Mouse (Mus musculus) heart, embryonic 14.5 days (tissue): ENCODE data around the gene Frmd7. TPM values are rescaled to one million over a fixed set of nuclear protein-coding genes. Genes with fewer than 3 reads are reported as not detected.

Source experiments
- ATAC-seq: fragments of 200-750 bp; cut with Nextera tagmentation; 2 replicates; pipeline ENCODE4 v1.8.0; 2017; ENCODE audit warnings: low read depth, moderate TSS enrichment; ENCODE audit not compliant: insufficient number of reproducible peaks, insufficient read depth, low FRiP score
- H3K27ac ChIP-seq, 2 experiments: fragments of 200-500 bp in 1 of 2; fragments of 300-500 bp in 1 of 2; sonication (generic) in 1 of 2; replicated peaks in 1 of 2; 2 replicates each; pipeline ENCODE4 v1.5.1; 2012 to 2014; ENCODE audit warnings: low read depth in 2 of 2, low read length in 2 of 2, control low read depth in 1 of 2, mild to moderate bottlenecking in 1 of 2, mixed read lengths in 1 of 2; ENCODE audit not compliant: control insufficient read depth in 1 of 2, insufficient read depth in 1 of 2
- H3K27me3 ChIP-seq: fragments of 300-500 bp; sonication (generic); 2 replicates; pipeline ENCODE4 v1.6.1; 2014; ENCODE audit warnings: mild to moderate bottlenecking, low read length, control low read depth; ENCODE audit not compliant: control insufficient read depth, insufficient read depth
- H3K36me3 ChIP-seq: fragments of 300-500 bp; sonication (generic); 2 replicates; pipeline ENCODE4 v1.6.1; 2014; ENCODE audit warnings: mild to moderate bottlenecking, control low read depth, low read length, mixed read lengths; ENCODE audit not compliant: control insufficient read depth, insufficient read depth
- H3K4me1 ChIP-seq, 2 experiments: fragments of 200-500 bp in 1 of 2; fragments of 300-500 bp in 1 of 2; sonication (generic) in 1 of 2; 2 replicates each; pipeline ENCODE4 v1.6.1; 2012 to 2014; ENCODE audit warnings: low read length in 2 of 2, control low read depth in 1 of 2, mixed read lengths in 1 of 2; ENCODE audit not compliant: control insufficient read depth in 2 of 2, insufficient read depth in 2 of 2
- H3K4me2 ChIP-seq: fragments of 300-500 bp; sonication (generic); 2 replicates; pipeline ENCODE4 v1.6.1; 2014; ENCODE audit warnings: mild to moderate bottlenecking, low read length
- H3K4me3 ChIP-seq, 2 experiments: fragments of 200-500 bp in 1 of 2; fragments of 300-500 bp in 1 of 2; sonication (generic) in 1 of 2; 2 replicates each; pipeline ENCODE4 v1.5.1; 2012 to 2014; ENCODE audit warnings: low read length in 2 of 2, mild to moderate bottlenecking in 2 of 2, control low read depth in 1 of 2, low read depth in 1 of 2, moderate library complexity in 1 of 2; ENCODE audit not compliant: control insufficient read depth in 1 of 2, insufficient read depth in 1 of 2
- H3K9ac ChIP-seq: fragments of 300-500 bp; sonication (generic); 2 replicates; pipeline ENCODE4 v1.6.1; 2014; ENCODE audit warnings: mild to moderate bottlenecking, low read length
- H3K9me3 ChIP-seq: fragments of 300-500 bp; sonication (generic); 2 replicates; pipeline ENCODE4 v1.6.1; 2016; ENCODE audit warnings: low read length, control low read depth; ENCODE audit not compliant: control insufficient read depth
- WGBS: fragments of 180-500 bp; shearing (Covaris S2); extraction: QIAGEN DNeasy Blood & Tissue Kit; methylation state at CpG from one replicate; pipeline ENCODE4 v1.1.7; 2014; 5-methylcytosine and 5-hydroxymethylcytosine counted together
- polyA plus RNA-seq: library from polyadenylated mRNA; unstranded; fragments of >200 nt; fragmentation: Nextera tagmentation; extraction: Ambion mirVana; gene quantifications from 2 replicates; pipeline ENCODE4 v1.2.1, GENCODE M21; 2014

Frmd7 gene
- polyA plus RNA-seq, 1 experiment from 2014 or later = not detected

- Histone ChIP-seq H3K4me3 (no peak overlapping the region), H3K36me3 (no peaks in the 10 kb centered on the region), H3K27me3 (no peaks in the 10 kb centered on the region), H3K27ac (no peak overlapping the region), H3K4me1 (peaks cover 0 to 2% of the 10 kb centered on the region in 2 experiments; a peak in 1 of 4 replicates), H3K4me2 (no peak overlapping the region), H3K9ac (no peak overlapping the region), H3K9me3 (no peaks in the 10 kb centered on the region)
- 53% methylated on average over 10 of the region's 10 CpGs for WGBS
- ATAC-seq = no peak
Measured at GRCm38 (mm10) chrX:50926893-50927545, 15.5 kb downstream of the Frmd7 start.

- no peaks in the 10 kb centered on the region for H3K27me3 ChIP-seq
- H3K9me3 ChIP-seq = no peaks in the 10 kb centered on the region
- ATAC-seq = no peak
- no peaks in the 10 kb centered on the region for H3K36me3 ChIP-seq
- no peak overlapping the region for H3K4me3 ChIP-seq
- no peak overlapping the region for H3K27ac ChIP-seq
- peaks cover 0 to 2% of the 10 kb centered on the region in 2 experiments; a peak in 1 of 4 replicates for H3K4me1 ChIP-seq
- WGBS = 25% methylated on average over 18 of the region's 18 CpGs
- H3K4me2 ChIP-seq = peak overlapping the region; percentile 37
- no peak overlapping the region for H3K9ac ChIP-seq
Measured at GRCm38 (mm10) chrX:50924629-50925364, 17.7 kb downstream of the Frmd7 start.

- no peak for ATAC-seq
- Histone ChIP-seq H3K9ac (no peak overlapping the region), H3K27ac (no peak overlapping the region), H3K9me3 (no peaks in the 10 kb centered on the region), H3K4me2 (no peak overlapping the region), H3K4me1 (peaks cover 0 to 4% of the 10 kb centered on the region in 2 experiments; a peak in 2 of 4 replicates), H3K4me3 (no peak overlapping the region), H3K36me3 (no peaks in the 10 kb centered on the region), H3K27me3 (no peaks in the 10 kb centered on the region)
- WGBS = 25% methylated on average over 3 of the region's 3 CpGs
Measured at GRCm38 (mm10) chrX:50918754-50919153, 23.8 kb downstream of the Frmd7 start.

- H3K4me3 ChIP-seq = no peak overlapping the region
- 49% methylated on average over 3 of the region's 3 CpGs for WGBS
- no peak overlapping the region for H3K4me2 ChIP-seq
- H3K9me3 ChIP-seq = no peaks in the 10 kb centered on the region
- no peaks in the 10 kb centered on the region for H3K36me3 ChIP-seq
- H3K27me3 ChIP-seq = no peaks in the 10 kb centered on the region
- H3K9ac ChIP-seq = no peak overlapping the region
- H3K4me1 ChIP-seq = peaks cover 0 to 4% of the 10 kb centered on the region in 2 experiments; a peak in 2 of 4 replicates
- no peak for ATAC-seq
- no peak overlapping the region for H3K27ac ChIP-seq
Measured at GRCm38 (mm10) chrX:50917389-50917788, 25.1 kb downstream of the Frmd7 start.

GRCm38 (mm10) chrX:50909915-50910314 lies 32.6 kb downstream of the Frmd7 start:
- Histone ChIP-seq H3K9ac (no peak overlapping the region), H3K4me1 (no peaks in the 10 kb centered on the region), H3K27me3 (no peaks in the 10 kb centered on the region), H3K4me3 (no peak overlapping the region), H3K9me3 (no peaks in the 10 kb centered on the region), H3K27ac (no peak overlapping the region), H3K4me2 (no peak overlapping the region), H3K36me3 (no peaks in the 10 kb centered on the region)
- ATAC-seq = no peak
- 72% methylated on average over 5 of the region's 5 CpGs for WGBS

- no peaks in the 10 kb centered on the region for H3K4me1 ChIP-seq
- no peak overlapping the region for H3K9ac ChIP-seq
- no peaks in the 10 kb centered on the region for H3K27me3 ChIP-seq
- no peaks in the 10 kb centered on the region for H3K9me3 ChIP-seq
- no peaks in the 10 kb centered on the region for H3K36me3 ChIP-seq
- H3K4me2 ChIP-seq = no peak overlapping the region
- H3K4me3 ChIP-seq = no peak overlapping the region
- no peak overlapping the region for H3K27ac ChIP-seq
- no peak for ATAC-seq
- WGBS = 71% methylated on average over 3 of the region's 3 CpGs
Measured at GRCm38 (mm10) chrX:50903497-50903896, 39.0 kb downstream of the Frmd7 start.

- H3K4me2 ChIP-seq = no peak overlapping the region
- H3K4me3 ChIP-seq = no peak overlapping the region
- H3K27me3 ChIP-seq = no peaks in the 10 kb centered on the region
- H3K4me1 ChIP-seq = no peaks in the 10 kb centered on the region
- H3K27ac ChIP-seq = no peak overlapping the region
- WGBS = 71% methylated on average over 2 of the region's 2 CpGs
- no peaks in the 10 kb centered on the region for H3K9me3 ChIP-seq
- no peak overlapping the region for H3K9ac ChIP-seq
- H3K36me3 ChIP-seq = no peaks in the 10 kb centered on the region
- ATAC-seq = no peak
Measured at GRCm38 (mm10) chrX:50887999-50888398, 54.5 kb downstream of the Frmd7 start.
